Mouse (Mus musculus) left cerebral cortex, postnatal 10 days (tissue): ENCODE measurements around the gene Pdik1l. TPM values are rescaled to one million over a fixed set of nuclear protein-coding genes. Genes with fewer than 3 reads are reported as not detected.
"Not testable (repeated sequence)": the region's sequence is repeated elsewhere in the genome, so short reads cannot be mapped to it uniquely, and the experiment has no call there.

Experiments used
- DNase-seq, 2 experiments: peaks; one replicate each; pipeline ENCODE4 v3.0.0; 2021 to 2022; ENCODE audit warnings: low spot score in 2 of 2, mixed read lengths in 1 of 2; ENCODE audit errors: extremely low spot score in 1 of 2
- intact Hi-C: fragments of 180-260 bp; cut with DNase I; formaldehyde crosslinking; loops from one replicate; pipeline ENCODE4 v1.15.1; 2025
- total RNA-seq, 2 experiments: library from RNA; stranded (reverse); gene quantifications; 2 replicates each; pipeline ENCODE4 v1.2.3; 2021

Pdik1l gene
- total RNA-seq, 2 experiments from 2014 or later = 26.1 to 26.2 TPM

- intact Hi-C loops = no loop called here
- DNase-seq = no peak
These were observed 19.3 kb upstream of the Pdik1l start for GRCm38 (mm10) chr4:134306963-134307362.

GRCm38 (mm10) chr4:134302084-134302483, 14.4 kb upstream of the Pdik1l start:
- no peak for DNase-seq

GRCm38 (mm10) chr4:134300316-134300715, 12.6 kb upstream of the Pdik1l start:
- DNase-seq = no peak

More at GRCm38 (mm10) chr4:134302084-134302483, 14.4 kb upstream of the Pdik1l start:
- intact Hi-C loops = no loop called here

GRCm38 (mm10) chr4:134299498-134299810, 11.8 kb upstream of the Pdik1l start:
- no peak for DNase-seq
- intact Hi-C loops = loop anchor here (10.0 kb wide), 1 partner anchor 55 kb away; no protein-coding TSS in a partner anchor

More at GRCm38 (mm10) chr4:134300316-134300715, 12.6 kb upstream of the Pdik1l start:
- intact Hi-C loops = no loop called here

GRCm38 (mm10) chr4:134298626-134299497, 11.2 kb upstream of the Pdik1l start:
- intact Hi-C loops = loop anchor here (10.0 kb wide), 1 partner anchor 56 kb away; no protein-coding TSS in a partner anchor
- no peak for DNase-seq

GRCm38 (mm10) chr4:134297369-134297768, 9.7 kb upstream of the Pdik1l start:
- intact Hi-C loops = loop anchor here (10.0 kb wide), 1 partner anchor 57 kb away; no protein-coding TSS in a partner anchor

GRCm38 (mm10) chr4:134296523-134296922, 8.8 kb upstream of the Pdik1l start:
- no peak for DNase-seq
- intact Hi-C loops = loop anchor here (10.0 kb wide), 1 partner anchor 58 kb away; no protein-coding TSS in a partner anchor

More at GRCm38 (mm10) chr4:134297369-134297768, 9.7 kb upstream of the Pdik1l start:
- no peak for DNase-seq

GRCm38 (mm10) chr4:134296096-134296495, 8.4 kb upstream of the Pdik1l start:
- intact Hi-C loops = loop anchor here (10.0 kb wide), 1 partner anchor 59 kb away; no protein-coding TSS in a partner anchor
- DNase-seq = not testable (repeated sequence)

GRCm38 (mm10) chr4:134293692-134294163, 6.0 kb upstream of the Pdik1l start:
- DNase-seq = no peak
- intact Hi-C loops = loop anchor here (5.0 to 10.0 kb wide), 2 partner anchors 41 to 61 kb away; partner anchors contain the start of gene Grrp1

- intact Hi-C loops = loop anchor here (5.0 to 10.0 kb wide), 2 partner anchors 41 to 62 kb away; partner anchors contain the start of gene Grrp1
- no peak for DNase-seq
These were observed 5.5 kb upstream of the Pdik1l start for GRCm38 (mm10) chr4:134293061-134293691.

GRCm38 (mm10) chr4:134292067-134292466, 4.4 kb upstream of the Pdik1l start:
- peak in 1 of 2 experiments; percentile 73 for DNase-seq
- intact Hi-C loops = loop anchor here (5.0 to 10.0 kb wide), 2 partner anchors 40 to 63 kb away; partner anchors contain the start of gene Grrp1

- intact Hi-C loops = no loop called here
These were observed 932 bp upstream of the Pdik1l start for GRCm38 (mm10) chr4:134288397-134289256.

GRCm38 (mm10) chr4:134287168-134287564, 529 bp downstream of the Pdik1l start:
- intact Hi-C loops = no loop called here
- peak; percentile 91 to 97 for DNase-seq

More at GRCm38 (mm10) chr4:134288397-134289256, 932 bp upstream of the Pdik1l start:
- no peak for DNase-seq

GRCm38 (mm10) chr4:134286226-134287167, 1.2 kb downstream of the Pdik1l start:
- intact Hi-C loops = no loop called here
- peak in 1 of 2 experiments; percentile 68 for DNase-seq

GRCm38 (mm10) chr4:134284942-134285341, 2.8 kb downstream of the Pdik1l start:
- DNase-seq = no peak
- intact Hi-C loops = no loop called here

GRCm38 (mm10) chr4:134273417-134274345, 14.0 kb downstream of the Pdik1l start:
- intact Hi-C loops = no loop called here
- no peak for DNase-seq
